Mouse (Mus musculus) brain, embryonic 14.5 days (tissue): ENCODE results near the gene Tmem138.

Experiments used
- CTCF ChIP-seq: fragments of 200-500 bp; IDR thresholded peaks from 2 replicates; pipeline ENCODE4 v1.5.1; 2012; ENCODE audit warnings: inconsistent platforms, mild to moderate bottlenecking, moderate library complexity, borderline replicate concordance; ENCODE audit not compliant: insufficient read depth, insufficient read length; ENCODE audit errors: extremely low read depth
- POLR2A ChIP-seq: fragments of 200-500 bp; IDR thresholded peaks from 2 replicates; pipeline ENCODE4 v1.6.1; 2012; ENCODE audit warnings: mild to moderate bottlenecking, inconsistent platforms, borderline replicate concordance; ENCODE audit not compliant: poor library complexity, insufficient read depth, insufficient read length, severe bottlenecking; ENCODE audit errors: extremely low read depth

GRCm38 (mm10) chr19:10605901-10606622 lies 28.9 kb upstream of the Tmem138 start:
- no peak for TF ChIP-seq CTCF
- TF ChIP-seq POLR2A = no peak
